ENCODE assay signal across 8 mouse cellular contexts in genomic region chr14:122912137-122912536, GRCm38 (mm10). TPM values are rescaled to one million over a fixed set of nuclear protein-coding genes. Genes with fewer than 3 reads are reported as not detected.
DNase-seq lines count a peak whose midpoint lies in the region; ATAC-seq and TF ChIP-seq lines count a peak whose summit lies in the region.

No protein-coding gene starts in this region.

- peaks cover 6% of the 10 kb centered on the region; the same call in 1 of the 2 replicates for H3K9me3 ChIP-seq in heart, embryonic 16.5 days (replicated peaks; ENCODE audit: control insufficient read depth, low read length)
- no peaks in the 10 kb centered on the region; the same call in 1 of the 2 replicates for H3K9me3 ChIP-seq in G1E (replicated peaks)
- peaks cover 7% of the 10 kb centered on the region; the same call in 1 of the 2 replicates for H3K9me3 ChIP-seq in forebrain, postnatal 0 days (ENCODE audit: low read length)
- H3K9me3 ChIP-seq in midbrain, embryonic 11.5 days (ENCODE audit: control insufficient read depth, low read length), result no peaks in the 10 kb centered on the region; the same call in 1 of the 2 replicates

- no peaks in the 10 kb centered on the region for H3K27me3 ChIP-seq in heart, embryonic 16.5 days (ENCODE audit: control insufficient read depth, insufficient read depth, low read length)
- no peaks in the 10 kb centered on the region for H3K27me3 ChIP-seq in G1E (ENCODE audit: insufficient read depth, low read length)
- H3K27me3 ChIP-seq in forebrain, postnatal 0 days (ENCODE audit: insufficient read depth, low read length), result 0 out of 2 replicates have a peak, but pooled peaks cover 3% of the 10 kb centered on the region
- peaks cover 4% of the 10 kb centered on the region for H3K27me3 ChIP-seq in midbrain, embryonic 11.5 days (ENCODE audit: control insufficient read depth, insufficient read depth, low read length)

- peak overlapping the region; percentile 84 for H3K4me3 ChIP-seq in heart, embryonic 16.5 days (ENCODE audit: low read length)
- peak overlapping the region; percentile 79 for H3K4me3 ChIP-seq in G1E (ENCODE audit: low read depth, low read length)
- H3K4me3 ChIP-seq in forebrain, postnatal 0 days (ENCODE audit: low read depth, low read length), result peak overlapping the region; percentile 57; the same call in 1 of the 2 replicates
- no peak overlapping the region for H3K4me3 ChIP-seq in midbrain, embryonic 11.5 days (ENCODE audit: low read depth, low read length)

- no peak for ATAC-seq in heart, embryonic 16.5 days (replicated peaks; ENCODE audit: extremely low read depth, insufficient read depth, low FRiP score)
- ATAC-seq in G1E (ENCODE audit: extremely low read depth, insufficient number of reproducible peaks, low FRiP score, poor library complexity, severe bottlenecking), result peak; percentile 4; the same call in 1 of the 2 replicates
- ATAC-seq in forebrain, postnatal 0 days, result no peak
- ATAC-seq in midbrain, embryonic 11.5 days (ENCODE audit: low FRiP score), result no peak

- intact Hi-C loops in heart, postnatal 36 days (cut with DNase I), result no loop called here

- no peak for DNase-seq in heart, postnatal 36 days
- DNase-seq in G1E (ENCODE audit: low spot score), result peak; percentile 16
- no peak for DNase-seq in forebrain, postnatal 0 days
- no peak for DNase-seq in midbrain, embryonic 11.5 days (ENCODE audit: low spot score, missing footprints)
- DNase-seq in frontal cortex, postnatal 10 days (ENCODE audit: low spot score in 2 of 2), result no peak
- DNase-seq in cerebellum, adult 9-11 months, result no peak
- DNase-seq in adrenal gland, postnatal 10 days, result no peak

- peaks cover 5% of the 10 kb centered on the region; the same call in 1 of the 2 replicates for H3K4me1 ChIP-seq in heart, embryonic 16.5 days (ENCODE audit: control insufficient read depth, insufficient read depth, low read length)
- H3K4me1 ChIP-seq in G1E (ENCODE audit: insufficient read depth, low read depth, low read length), result peaks cover 24% of the 10 kb centered on the region
- no peaks in the 10 kb centered on the region for H3K4me1 ChIP-seq in forebrain, postnatal 0 days (ENCODE audit: insufficient read depth)
- 0 out of 2 replicates have a peak, but pooled peaks cover 3% of the 10 kb centered on the region for H3K4me1 ChIP-seq in midbrain, embryonic 11.5 days (ENCODE audit: control insufficient read depth, insufficient read depth, low read length)

- WGBS in heart, embryonic 16.5 days, result 59% methylated on average over 1 of the region's 1 CpGs
- 53% methylated on average over 1 of the region's 1 CpGs for WGBS in forebrain, postnatal 0 days
- 65% methylated on average over 1 of the region's 1 CpGs for WGBS in midbrain, embryonic 11.5 days

- TF ChIP-seq CTCF in G1E (IDR thresholded peaks at IDR 0.05; ENCODE audit: low read depth, low read length), result no peak
- no peak for TF ChIP-seq CTCF in forebrain, postnatal 0 days (IDR thresholded peaks at IDR 0.05; ENCODE audit: low read depth)

- H3K36me3 ChIP-seq in heart, embryonic 16.5 days (ENCODE audit: control insufficient read depth, insufficient read depth), result no peaks in the 10 kb centered on the region
- peaks cover 27% of the 10 kb centered on the region for H3K36me3 ChIP-seq in G1E (replicated peaks)
- no peaks in the 10 kb centered on the region for H3K36me3 ChIP-seq in forebrain, postnatal 0 days (ENCODE audit: insufficient read depth)
- H3K36me3 ChIP-seq in midbrain, embryonic 11.5 days (ENCODE audit: control insufficient read depth, insufficient read depth, low read length), result no peaks in the 10 kb centered on the region

- H3K27ac ChIP-seq in heart, embryonic 16.5 days (ENCODE audit: low read length), result no peak overlapping the region
- no peak overlapping the region for H3K27ac ChIP-seq in forebrain, postnatal 0 days (ENCODE audit: low read depth, low read length)
- H3K27ac ChIP-seq in midbrain, embryonic 11.5 days (ENCODE audit: low read depth, low read length), result no peak overlapping the region

- H3K4me2 ChIP-seq in heart, embryonic 16.5 days (ENCODE audit: low read depth, low read length), result peak overlapping the region; percentile 77
- H3K4me2 ChIP-seq in forebrain, postnatal 0 days (ENCODE audit: low read depth), result peak overlapping the region; percentile 98
- peak overlapping the region; percentile 97; the same call in 1 of the 2 replicates for H3K4me2 ChIP-seq in midbrain, embryonic 11.5 days

- H3K9ac ChIP-seq in heart, embryonic 16.5 days (ENCODE audit: low read length), result peak overlapping the region; percentile 83
- no peak overlapping the region; the same call in 1 of the 2 replicates for H3K9ac ChIP-seq in forebrain, postnatal 0 days
- no peak overlapping the region for H3K9ac ChIP-seq in midbrain, embryonic 11.5 days (ENCODE audit: low read length)

RNA-seq across cellular contexts. Expression of gene Ggact, which starts 1.4 kb away (rescaled TPM):
- polyA plus RNA-seq in heart, embryonic 16.5 days (2015; fragmentation: Nextera tagmentation; extraction: Ambion mirVana), result 14.7 and 16.1 TPM in 2 replicates
- 10 to 100 TPM; 23.2 to 25.1 TPM for total RNA-seq in heart, postnatal 36 days (2021)
- total RNA-seq in G1E (2014; fragmentation: Nextera tagmentation) (73.2 and 74.6 TPM in 2 replicates), G1E (2017) (70.2 and 80.0 TPM in 2 replicates)
- polyA plus RNA-seq in G1E (2012), result 20.2 and 26.5 TPM in 2 replicates
- total RNA-seq in forebrain, postnatal 0 days (2014; rRNA removed), result 16.4 and 18.8 TPM in 2 replicates
- polyA plus RNA-seq in forebrain, postnatal 0 days (2015; fragmentation: Nextera tagmentation; extraction: Ambion mirVana), result 16.1 and 19.2 TPM in 2 replicates
- polyA plus RNA-seq in midbrain, embryonic 11.5 days (2014; fragmentation: Nextera tagmentation; extraction: Ambion mirVana), result 5.2 and 5.5 TPM in 2 replicates
- 10 to 100 TPM; 36.5 to 45.0 TPM for total RNA-seq in adrenal gland, postnatal 10 days (2021)
